Mouse (Mus musculus): ENCODE measurements around the gene Tnfrsf11a.
"Not testable (repeated sequence)": the region's sequence is repeated elsewhere in the genome, so short reads cannot be mapped to it uniquely, and the experiment has no call there.

Tnfrsf11a gene

DNA sequence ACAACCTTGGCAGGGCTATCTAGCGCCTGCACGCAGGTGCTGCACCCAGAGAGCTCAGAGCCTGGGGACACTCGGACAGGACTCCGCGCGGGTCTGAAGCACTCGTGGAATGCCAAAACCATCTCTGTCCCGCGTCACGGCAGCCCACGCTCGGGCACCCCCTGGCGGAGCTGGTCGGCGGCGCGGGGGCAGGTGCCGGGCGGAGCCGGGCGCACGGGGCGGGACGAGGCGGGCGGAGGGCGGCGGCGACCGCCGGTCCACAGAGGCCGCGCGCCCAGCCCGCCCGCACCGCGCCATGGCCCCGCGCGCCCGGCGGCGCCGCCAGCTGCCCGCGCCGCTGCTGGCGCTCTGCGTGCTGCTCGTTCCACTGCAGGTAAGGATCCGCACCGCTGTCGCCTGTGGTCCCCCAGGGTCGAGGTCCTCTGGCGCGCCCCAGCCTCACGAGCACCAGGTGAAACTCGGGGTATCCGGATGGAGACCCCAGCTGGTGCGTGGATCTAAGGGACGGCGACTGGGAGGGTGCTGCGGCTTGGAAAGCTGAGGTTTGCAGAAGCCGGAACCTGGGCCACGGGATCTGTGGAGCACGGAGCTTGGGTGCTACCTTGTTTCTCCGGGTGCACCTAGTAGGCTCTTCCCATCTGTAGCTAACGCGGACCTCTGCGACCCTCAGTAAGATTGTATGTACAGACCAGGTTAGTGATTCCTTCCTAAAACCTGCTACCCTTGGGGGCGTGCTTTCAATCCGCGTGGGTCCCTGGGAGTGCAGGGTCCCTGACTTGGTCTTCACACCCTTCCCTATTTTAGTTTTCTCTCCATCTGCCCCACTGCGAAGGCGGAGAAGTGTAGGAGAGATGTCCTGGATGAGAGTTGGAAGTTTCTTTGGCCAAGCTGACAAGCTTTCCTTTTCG is at the start of gene Tnfrsf11a:
TSS of gene Tnfrsf11a (plus strand) at position 262 of the 908 bp plus-strand sequence.
- peak; percentile 30 to 66 for DNase-seq (ENCODE audit: low spot score in 2 of 2)

DNA sequence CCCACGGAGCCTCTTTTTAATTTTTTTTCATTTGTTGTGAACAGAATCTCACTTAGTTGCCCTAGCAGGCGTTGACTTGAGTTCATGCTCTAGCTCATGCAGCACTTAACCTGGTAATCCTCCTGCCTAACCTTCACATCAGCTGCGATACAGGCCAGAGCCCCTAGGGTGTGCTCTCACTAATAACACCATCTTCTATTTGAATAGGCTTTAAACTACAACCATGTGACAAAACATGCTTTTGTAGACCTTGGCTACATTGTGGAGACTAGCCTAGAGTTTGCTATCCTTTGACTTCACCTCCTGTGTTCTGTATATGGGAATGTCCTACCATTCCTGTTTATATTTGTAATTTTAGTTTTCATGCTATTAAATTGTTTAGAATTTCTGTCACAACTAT is 45.2 kb upstream of the Tnfrsf11a start:
- DNase-seq (ENCODE audit: low spot score in 2 of 2) = no peak

DNA sequence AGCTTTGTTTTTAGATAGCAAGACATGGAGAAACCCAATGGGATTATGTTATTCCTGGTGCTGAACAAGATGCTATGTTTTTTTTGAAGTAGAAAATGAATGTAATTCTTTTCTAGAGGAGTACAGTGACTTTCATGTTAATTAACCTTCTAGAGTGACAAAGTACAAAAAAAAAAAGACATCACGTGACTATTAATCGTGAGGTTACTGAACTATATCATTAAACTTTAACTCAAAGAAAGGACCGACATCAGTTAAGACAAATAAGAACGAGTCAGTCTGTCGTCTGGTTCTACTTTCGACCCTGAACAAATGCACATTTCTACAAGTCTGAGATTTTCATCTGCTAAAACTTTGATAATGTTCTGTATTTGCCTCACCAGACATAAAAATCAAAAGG is 42.2 kb upstream of the Tnfrsf11a start:
- no peak for DNase-seq (ENCODE audit: low spot score in 2 of 2)

DNA sequence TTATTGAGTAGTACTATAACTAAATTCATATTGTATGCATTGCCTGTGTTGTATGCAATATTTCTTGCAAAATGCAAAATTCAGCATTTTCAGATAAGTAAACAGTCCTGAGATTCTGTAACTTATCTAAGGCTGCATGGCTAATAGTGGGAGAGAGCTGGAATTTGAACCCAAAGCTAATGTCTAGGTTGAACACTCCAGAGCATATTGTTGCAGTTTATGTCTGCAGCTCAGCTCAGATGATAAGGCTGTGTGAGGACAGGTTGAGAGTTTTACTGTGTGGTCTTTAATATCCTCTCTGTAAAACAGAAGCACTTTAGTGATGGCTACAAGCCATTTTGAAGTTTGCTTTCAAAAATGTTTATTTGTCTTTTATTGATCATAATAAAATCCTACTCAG is 41.0 kb upstream of the Tnfrsf11a start:
- no peak for DNase-seq (ENCODE audit: low spot score in 2 of 2)

DNA sequence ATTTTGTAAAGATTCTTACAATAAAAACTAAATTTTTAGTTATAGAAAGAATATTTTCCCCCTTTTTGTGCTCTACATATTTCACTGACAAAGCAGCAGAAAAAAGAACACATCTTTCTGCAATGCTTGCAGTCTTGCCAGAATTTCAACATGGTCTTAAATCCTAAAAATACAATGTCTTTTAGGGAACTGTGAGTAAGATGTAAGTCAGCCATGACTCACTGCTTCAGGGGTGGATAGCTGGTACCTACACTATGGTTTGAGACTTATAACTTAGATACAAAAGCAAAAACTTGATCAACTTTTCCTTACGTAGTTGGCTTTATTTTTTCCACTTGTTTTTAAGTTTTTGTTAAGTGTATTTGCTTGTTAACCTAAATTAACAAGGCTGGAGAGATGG is 38.0 kb upstream of the Tnfrsf11a start:
- no peak for DNase-seq (ENCODE audit: low spot score in 2 of 2)

DNA sequence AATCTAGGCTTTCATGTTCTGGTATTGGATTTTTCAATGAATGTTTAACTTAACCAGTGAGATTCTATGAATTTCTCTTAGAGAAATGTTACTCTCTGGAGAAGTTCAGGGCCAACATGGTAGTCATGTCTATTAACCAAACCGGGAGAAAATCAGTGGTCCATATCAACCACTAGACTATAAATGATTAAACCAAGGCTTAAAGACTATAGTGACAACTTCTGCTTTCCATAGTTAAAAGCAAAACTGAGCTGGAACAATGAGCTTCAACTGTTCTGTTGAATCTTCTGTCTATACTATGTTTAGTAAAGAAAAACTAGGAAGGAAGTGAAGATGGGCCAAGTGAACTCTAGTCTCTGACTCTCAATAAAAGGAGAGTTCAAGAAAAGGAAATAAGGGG is 34.1 kb upstream of the Tnfrsf11a start:
- no peak for DNase-seq (ENCODE audit: low spot score in 2 of 2)

DNA sequence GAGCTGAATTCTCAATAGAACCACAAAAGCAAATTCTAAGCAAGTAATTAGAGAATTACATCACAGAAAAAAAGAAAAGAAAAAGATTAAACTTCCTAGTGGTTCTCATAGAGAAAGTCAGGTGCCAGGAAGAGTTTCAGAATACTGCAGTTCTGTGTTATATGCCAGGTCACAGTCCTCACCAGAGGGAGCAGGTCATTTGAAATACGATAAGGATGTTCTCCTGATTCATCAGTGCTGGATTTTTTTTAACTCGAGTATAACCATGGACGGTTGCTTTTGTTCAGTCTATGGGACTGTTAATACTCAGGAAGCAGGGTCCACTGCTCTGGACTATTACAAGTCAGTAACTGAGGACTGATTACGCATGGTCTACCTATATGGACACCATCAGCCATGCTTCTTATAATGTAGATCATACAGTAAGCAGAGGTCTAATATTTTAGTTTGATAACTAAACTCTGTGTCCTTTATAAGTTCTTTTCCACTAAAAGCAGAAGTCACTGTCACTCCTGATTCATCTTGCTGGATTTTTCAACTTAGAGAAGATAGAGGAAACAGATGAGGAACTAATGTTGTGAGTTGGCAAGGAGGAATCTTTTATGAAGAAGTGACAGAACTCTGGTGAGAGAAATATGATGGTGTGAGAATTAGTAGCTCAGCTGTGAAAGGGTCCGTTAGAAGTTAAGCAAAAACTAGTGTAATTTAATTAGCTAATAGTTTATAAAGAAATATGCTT is 33.5 kb upstream of the Tnfrsf11a start:
- no peak for DNase-seq (ENCODE audit: low spot score in 2 of 2)

DNA sequence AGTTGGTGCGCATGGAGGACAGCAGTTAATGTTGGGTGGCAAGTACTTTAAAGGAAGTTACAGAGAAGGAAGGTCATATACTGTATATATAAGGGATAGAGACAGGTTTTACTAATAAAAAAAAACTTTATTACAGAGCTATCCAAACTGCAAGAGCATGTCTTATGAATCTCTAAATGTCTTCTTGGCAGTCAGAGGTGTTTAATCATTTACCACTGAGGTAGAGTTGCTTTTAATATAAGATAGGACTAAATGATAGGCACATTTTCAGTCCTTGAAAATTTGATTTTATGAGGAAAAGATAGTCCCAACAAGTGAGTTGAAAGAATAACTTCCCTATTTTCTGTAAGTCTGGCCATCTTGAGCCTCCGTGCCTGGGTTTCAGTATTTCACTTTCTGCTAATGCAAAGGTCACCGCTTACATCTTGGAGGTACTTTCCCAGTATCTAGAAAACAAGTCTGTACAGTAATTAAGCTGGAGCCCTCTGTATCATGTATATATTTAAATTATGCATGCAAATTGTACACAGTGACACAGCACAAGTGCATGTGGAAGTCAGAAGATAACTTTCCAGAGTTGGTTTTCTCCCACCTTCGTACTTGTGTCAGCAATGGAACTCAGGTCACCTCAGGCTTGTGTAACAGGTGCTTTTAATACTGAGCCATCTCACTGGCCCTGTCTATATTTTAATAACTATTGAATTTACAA is 32.3 kb upstream of the Tnfrsf11a start:
- DNase-seq (ENCODE audit: low spot score in 2 of 2) = no peak

DNA sequence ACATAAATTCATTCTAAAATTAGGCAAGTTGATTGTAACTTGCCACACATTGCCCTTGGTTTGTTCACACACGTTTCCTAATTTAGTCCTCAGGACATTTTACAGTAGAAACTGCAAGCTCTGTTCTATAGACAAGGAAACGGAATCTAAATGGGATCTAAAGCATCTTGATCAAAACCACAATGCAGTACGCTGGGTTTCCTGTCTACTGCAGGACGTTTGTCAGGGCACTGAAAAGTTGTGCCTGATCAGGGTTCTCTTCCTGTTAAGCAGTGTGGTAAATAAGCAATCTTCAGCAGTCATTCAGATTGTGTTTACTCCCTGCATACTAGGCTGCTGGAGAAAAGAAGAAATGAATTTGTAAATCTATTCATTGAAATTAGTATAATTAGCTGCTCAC is 28.3 kb upstream of the Tnfrsf11a start:
- DNase-seq (ENCODE audit: low spot score in 2 of 2) = no peak

DNA sequence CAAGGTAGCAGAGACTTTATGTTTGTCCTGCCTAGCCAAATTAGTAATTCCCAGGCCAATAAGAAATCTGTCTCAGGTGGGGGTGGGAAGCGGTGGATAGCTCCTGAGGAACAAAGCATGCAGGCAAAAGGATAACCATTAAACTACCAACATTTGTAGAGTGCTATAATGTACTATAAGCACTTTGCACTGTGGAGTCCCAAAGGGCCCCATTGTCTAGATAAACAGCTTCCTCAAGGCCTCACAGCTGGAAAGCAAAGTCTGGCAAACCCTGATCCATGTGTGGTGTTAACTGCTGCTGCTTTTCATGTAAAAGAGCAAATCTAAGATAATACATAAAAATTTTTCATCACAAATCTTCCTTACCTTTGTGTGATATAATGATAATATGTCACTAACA is 27.6 kb upstream of the Tnfrsf11a start:
- no peak for DNase-seq (ENCODE audit: low spot score in 2 of 2)

DNA sequence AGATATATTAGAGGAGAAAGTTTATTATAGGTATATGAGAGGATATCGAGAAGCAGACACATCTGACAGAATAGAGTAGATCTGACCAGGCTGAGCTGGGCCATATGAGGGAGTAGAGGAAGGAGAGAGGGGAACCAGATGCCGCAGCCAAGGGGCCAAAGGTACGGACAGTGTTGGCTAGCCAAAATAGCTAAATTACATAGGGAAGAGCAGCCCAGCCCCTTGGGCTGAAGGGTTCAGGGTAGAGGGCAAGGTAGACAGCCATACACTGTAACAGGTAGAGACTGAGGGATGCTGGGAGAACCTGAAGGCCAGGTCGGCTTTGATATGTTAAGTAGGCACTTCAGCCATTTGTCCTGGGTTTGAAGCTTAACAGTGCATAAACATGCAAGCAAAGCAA is 21.7 kb upstream of the Tnfrsf11a start:
- no peak for DNase-seq (ENCODE audit: low spot score in 2 of 2)

DNA sequence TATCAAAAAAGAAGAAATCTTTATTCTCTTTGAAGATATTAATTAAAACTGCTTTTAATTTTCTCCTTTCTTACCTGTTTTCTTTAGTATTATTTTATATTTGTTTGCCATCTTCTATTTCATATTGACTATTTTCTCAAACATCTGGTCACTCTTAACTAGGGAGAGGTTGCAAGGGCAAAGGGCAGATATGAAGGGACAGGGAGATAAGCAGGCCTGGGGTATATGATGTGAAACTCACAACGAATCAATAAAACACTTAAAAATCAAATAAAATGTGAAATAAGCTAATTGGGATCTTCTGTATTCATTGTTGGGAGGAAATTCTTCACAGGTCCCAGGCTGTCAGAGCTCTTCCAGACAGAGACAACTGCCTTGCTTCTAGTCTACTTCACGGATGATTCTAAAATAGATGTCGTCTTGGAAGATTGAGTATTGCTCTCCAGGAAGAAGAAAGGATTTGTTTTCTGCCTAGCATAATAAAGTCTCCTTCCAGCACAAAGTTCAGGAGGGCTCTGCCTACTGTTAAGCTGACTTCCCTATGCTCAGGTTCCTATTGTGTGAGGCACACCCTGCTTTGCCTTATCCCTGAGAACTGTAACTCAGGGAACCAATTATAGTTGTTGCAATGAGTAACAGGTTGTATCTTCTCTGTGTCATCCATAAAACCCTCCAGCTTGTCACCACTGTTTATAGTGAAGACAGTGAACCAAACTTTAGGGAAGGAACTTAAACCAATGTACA is 20.9 kb upstream of the Tnfrsf11a start:
- no peak for DNase-seq (ENCODE audit: low spot score in 2 of 2)

DNA sequence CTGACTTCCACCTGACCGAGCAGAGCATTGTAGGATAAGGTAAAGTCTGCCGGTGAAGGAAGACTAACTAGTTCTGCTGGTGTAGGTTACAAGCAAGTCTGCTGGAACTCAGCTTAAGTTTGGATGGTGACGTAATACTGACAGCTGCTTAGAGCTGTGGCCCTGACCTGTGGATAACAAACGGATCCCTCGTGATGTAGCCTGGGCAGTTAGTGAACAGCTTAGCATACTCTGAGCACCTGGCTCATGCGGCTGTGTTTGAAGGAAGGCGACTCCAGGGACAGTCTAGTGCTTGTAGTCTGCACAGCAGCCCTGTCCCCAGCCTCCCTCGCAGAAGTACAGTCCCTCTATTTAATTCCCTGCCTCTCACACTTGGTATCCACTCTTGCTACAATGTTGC is 14.9 kb upstream of the Tnfrsf11a start:
- no peak for DNase-seq (ENCODE audit: low spot score in 2 of 2)

DNA sequence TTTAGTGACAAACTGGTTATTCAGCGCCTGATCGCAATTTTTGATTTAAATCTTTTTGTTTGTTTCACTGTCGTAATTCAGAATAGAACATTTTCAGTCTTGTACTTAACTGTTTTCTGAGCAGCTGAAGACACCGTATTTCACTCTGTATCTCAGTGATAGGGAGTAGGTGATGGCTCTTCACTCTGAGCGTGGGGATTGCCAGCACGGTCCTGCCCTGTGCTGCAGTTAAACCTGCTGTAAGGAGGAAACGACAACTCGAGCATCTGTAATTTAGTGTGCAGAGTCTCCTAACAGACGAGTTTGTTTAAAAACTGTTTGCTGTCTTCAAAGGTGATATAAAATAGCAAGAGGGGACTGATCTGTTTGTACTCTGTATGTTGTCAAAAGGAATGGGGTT is 14.4 kb upstream of the Tnfrsf11a start:
- DNase-seq (ENCODE audit: low spot score in 2 of 2) = not testable (repeated sequence)

DNA sequence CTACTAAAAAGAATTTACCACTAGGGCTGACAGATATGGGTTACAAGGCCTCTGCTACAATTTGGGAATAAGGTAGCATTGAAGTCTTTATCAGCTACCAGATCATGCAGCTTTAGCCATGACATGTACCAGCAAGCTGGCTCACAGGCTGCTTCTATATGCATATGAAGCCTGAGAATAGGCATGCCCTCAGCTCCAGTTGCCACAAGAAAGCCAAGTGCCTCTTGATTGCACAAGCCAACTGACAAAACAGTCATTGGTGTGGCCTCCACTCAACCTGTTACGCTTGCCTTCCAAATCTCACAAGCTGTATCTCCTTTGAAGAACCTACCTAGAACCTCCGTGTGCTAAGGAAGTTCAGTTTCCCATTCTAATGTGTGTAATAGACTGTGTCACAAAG is 12.1 kb upstream of the Tnfrsf11a start:
- no peak for DNase-seq (ENCODE audit: low spot score in 2 of 2)

DNA sequence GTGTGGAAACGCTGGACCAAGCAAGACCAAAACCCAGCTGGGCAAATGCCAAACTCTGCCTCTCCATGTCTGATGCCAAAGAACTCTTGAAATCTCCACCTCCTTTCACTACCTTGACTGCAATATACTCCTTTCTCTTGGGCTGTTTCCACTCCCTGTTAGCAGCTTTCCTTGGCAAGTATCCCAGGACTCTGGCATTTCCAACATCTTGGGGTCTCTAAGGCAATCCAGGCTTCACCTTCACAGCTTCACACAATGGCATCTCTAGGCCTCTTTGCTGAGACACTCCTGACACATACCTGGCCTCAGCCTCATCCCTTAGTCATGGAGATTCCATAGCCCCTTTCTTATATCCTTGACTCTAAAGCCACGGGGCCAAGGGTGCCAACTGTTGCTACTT is 9.8 kb upstream of the Tnfrsf11a start:
- DNase-seq (ENCODE audit: low spot score in 2 of 2) = no peak

DNA sequence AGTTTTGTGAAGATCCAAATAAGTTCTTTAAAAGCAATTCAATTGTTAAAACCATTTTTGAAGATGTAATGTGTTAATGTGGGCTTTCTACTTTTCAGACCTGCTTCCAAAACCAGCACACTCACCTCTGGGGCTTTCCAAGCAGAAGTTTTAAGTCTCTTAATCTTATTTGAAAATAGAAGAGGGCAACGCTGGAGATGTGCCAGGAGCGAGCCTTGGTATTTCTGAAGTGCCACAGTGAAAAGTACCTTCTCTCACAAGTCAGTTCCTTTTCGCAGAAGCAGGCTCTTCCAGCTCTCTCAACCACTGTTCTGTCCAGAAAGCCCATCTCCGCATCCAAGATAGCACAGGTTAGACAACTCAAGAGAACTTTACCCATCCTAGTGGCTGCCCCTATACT is 4.1 kb upstream of the Tnfrsf11a start:
- DNase-seq (ENCODE audit: low spot score in 2 of 2) = no peak

DNA sequence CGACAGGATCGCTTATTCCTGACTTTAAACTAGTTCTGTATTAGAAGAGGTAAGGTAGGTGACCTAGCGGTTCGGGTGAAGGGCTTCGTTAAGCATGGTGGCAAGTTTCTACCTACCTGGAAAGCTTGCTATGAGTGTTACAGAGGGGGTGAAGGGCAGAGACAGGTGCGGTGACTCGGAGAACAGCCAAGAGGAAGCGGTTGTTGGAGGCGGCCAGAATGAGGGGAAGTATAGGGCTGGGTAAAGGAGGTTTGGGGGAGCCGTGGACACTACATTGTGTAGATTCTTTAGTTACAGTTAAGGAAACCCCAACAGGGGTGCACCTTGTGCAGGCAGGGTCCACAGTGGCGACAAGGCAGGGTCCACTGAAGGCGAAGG is 450 bp upstream of the Tnfrsf11a start:
- DNase-seq (ENCODE audit: low spot score in 2 of 2) = no peak

DNA sequence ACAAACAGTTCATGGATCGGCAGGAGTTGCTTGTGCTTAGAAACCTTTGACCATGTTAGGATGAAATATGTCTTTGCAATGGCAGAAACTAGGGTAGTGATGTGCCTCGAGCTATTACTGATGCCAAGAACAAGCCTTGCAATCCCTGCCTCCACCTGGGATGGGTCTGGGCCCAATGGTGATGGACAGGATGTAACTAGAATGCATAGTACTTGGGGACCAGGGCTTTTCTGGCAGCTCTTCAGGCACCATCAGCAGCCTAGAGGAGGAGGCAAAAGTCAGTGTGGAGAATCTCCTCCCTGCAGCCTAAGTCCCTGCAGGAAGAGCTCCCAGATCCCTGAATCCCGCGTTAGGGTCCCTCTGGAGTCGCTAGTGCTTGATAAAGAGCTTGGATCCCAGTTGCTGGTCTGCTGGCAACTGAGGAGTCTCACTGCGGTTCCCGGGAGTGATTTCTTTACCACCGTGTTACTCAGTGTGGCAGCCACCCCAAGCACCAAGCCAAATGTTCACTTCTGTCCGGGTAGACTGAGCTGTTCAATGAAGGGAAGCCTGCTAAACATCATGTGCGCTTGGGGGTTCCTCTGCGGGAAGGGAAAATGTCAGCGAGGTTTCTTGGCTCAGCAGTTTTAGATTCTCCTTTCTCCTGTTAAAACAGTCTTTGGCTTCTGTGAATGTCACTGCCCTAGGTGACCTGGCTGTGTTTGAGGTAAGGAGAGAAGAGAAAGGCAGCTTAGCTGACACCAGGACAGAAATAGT is 1.1 kb downstream of the Tnfrsf11a start:
- DNase-seq (ENCODE audit: low spot score in 2 of 2) = no peak

DNA sequence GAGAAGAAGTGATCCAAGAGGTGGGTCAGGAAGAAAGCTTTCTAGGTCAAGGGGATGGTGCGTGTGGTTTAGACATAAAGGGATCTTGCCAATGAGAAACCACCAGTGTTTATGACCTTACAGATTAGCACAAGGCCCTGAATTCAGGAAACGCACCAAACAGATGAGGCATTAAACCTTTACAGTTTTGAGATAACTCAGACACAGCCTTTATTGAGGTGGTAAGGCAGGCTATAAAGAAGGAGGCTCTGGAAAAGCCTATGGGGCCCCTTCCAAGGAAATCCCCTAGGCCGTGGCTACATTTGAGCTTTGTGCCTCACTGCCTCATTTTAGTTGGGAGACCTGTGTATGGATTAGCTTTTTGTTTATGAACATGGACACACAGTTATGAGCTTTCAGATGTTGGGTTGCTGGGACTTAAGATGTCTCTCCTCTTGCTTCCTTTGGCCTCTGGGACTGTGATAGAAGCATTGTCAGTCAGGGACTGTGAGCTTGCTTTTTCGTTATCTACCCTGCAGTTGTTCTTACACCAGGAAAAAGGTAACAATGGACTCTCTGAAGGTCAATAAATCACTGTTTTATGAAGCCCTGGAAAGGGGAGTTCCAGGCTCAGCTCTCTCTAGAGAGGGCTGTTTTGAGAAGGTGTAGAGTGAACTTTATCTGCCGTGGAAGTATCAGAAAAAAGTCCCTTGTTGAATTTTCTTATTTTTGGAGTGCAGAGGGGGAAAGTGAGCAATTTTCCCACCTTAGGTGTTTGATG is 3.9 kb downstream of the Tnfrsf11a start:
- DNase-seq (ENCODE audit: low spot score in 2 of 2) = no peak

All from cerebellum, postnatal 4 days (tissue).